Mouse (Mus musculus) C2C12 (cell line): ENCODE results near the gene Plg. TPM values are rescaled to one million over a fixed set of nuclear protein-coding genes. Genes with fewer than 3 reads are reported as not detected.

ENCODE experiments used
- H3K27me3 ChIP-seq: one replicate; pipeline ENCODE4 v1.6.1; 2011; ENCODE audit not compliant: control insufficient read depth, insufficient read depth, insufficient read length
- H3K36me3 ChIP-seq: one replicate; pipeline ENCODE4 v1.6.1; 2011; ENCODE audit not compliant: control insufficient read depth, insufficient read depth
- H3K4me3 ChIP-seq: one replicate; pipeline ENCODE4 v1.5.1; 2011; ENCODE audit warnings: mild to moderate bottlenecking, control low read depth; ENCODE audit not compliant: poor library complexity, insufficient read depth, severe bottlenecking
- H3K79me2 ChIP-seq: one replicate; pipeline ENCODE4 v1.6.1; 2011; ENCODE audit not compliant: control insufficient read depth, insufficient read depth
- H3K79me3 ChIP-seq: one replicate; pipeline ENCODE4 v1.6.1; 2011; ENCODE audit warnings: low read depth, control low read depth
- H3ac ChIP-seq: one replicate; pipeline ENCODE3; 2011; ENCODE audit warnings: low read depth; ENCODE audit not compliant: control insufficient read depth, insufficient read length
- CEBPB ChIP-seq: IDR thresholded peaks from one replicate; pipeline ENCODE4 v1.6.1; 2011; ENCODE audit warnings: low read depth, mild to moderate bottlenecking, control low read depth, moderate library complexity
- CTCF ChIP-seq: IDR thresholded peaks from one replicate; pipeline ENCODE4 v1.5.1; 2011; ENCODE audit not compliant: control insufficient read depth, insufficient read depth, insufficient read length
- FOSL1 ChIP-seq: IDR thresholded peaks from one replicate; pipeline ENCODE4 v1.8.0; 2011; ENCODE audit warnings: mild to moderate bottlenecking, low read length; ENCODE audit not compliant: poor library complexity, insufficient read depth, severe bottlenecking
- MAX ChIP-seq: IDR thresholded peaks from one replicate; pipeline ENCODE4 v1.6.1; 2011; ENCODE audit warnings: mild to moderate bottlenecking, control low read depth
- MYOD1 ChIP-seq: IDR thresholded peaks from one replicate; pipeline ENCODE4 v1.6.1; 2011; ENCODE audit warnings: low read depth; ENCODE audit not compliant: control insufficient read depth, insufficient read length
- MYOG ChIP-seq: IDR thresholded peaks from one replicate; pipeline ENCODE4 v1.6.1; 2011; ENCODE audit not compliant: control insufficient read depth, insufficient read length; ENCODE audit errors: extremely low read depth
- USF1 ChIP-seq: IDR thresholded peaks from one replicate; pipeline ENCODE4 v1.6.1; 2011; ENCODE audit warnings: low read depth, mild to moderate bottlenecking, control low read depth, moderate library complexity
- polyA plus RNA-seq: library from polyadenylated mRNA; unstranded; fragments of >200 nt; fragmentation: generic; extraction: Trizol; gene quantifications from one replicate; pipeline ENCODE4 v1.2.1, GENCODE M21; 2012; ENCODE audit warnings: missing spikeins

Gene Plg
- polyA plus RNA-seq, 1 experiment: 0.01 TPM

DNA sequence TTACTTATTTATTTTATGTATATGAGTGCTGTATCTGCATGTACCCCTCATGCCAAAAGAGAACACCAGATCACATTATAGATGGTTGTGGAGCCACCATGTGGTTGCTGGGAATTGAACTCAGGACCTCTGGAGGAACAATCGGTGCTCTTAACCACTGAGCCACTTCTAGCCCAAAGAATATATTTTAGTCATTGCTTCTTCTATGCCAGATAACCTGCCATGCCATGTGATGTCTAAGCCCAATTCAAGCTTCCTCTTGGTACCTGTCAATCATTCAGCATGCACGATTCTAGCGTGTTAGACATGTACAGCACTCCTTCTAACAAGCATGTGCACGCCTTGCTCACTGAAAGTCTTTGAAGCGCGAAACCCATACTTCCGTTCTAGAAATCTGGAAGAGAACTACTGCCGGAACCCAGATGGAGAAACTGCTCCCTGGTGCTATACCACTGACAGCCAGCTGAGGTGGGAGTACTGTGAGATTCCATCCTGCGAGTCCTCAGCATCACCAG is 17.8 kb downstream of the Plg start:
- H3K4me3 ChIP-seq: no peak overlapping the region
- TF ChIP-seq CEBPB (no peak), USF1 (no peak), MAX (no peak), MYOD1 (no peak), MYOG (no peak), CTCF (no peak), FOSL1 (no peak)
- H3K27me3 ChIP-seq: peaks cover 15% of the 10 kb centered on the region
- H3K79me2 ChIP-seq: no peaks in the 10 kb centered on the region
- H3ac ChIP-seq: no peak overlapping the region
- no peaks in the 10 kb centered on the region for H3K79me3 ChIP-seq
- H3K36me3 ChIP-seq: no peaks in the 10 kb centered on the region

DNA sequence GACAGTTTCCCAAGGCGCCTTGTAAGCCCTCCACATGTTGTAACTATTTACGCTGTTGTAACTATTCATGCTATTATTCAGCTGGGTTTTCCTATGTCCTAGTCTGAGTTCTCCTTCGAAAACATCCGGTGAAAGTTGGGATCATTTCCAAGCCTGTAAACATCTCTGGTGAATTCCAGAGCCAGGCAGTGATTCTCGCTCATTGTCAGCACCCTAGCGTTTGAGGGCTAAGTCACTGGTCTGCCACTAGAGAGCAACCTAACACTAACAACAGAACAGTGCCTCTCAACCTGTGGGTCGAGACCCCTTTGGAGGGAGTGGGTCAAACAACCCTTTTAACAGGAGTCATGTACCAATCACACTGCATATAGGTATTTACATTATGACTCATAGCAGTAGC is 25.0 kb downstream of the Plg start:
- H3K79me3 ChIP-seq: no peaks in the 10 kb centered on the region
- H3K79me2 ChIP-seq: no peaks in the 10 kb centered on the region
- no peaks in the 10 kb centered on the region for H3K36me3 ChIP-seq
- peaks cover 4% of the 10 kb centered on the region for H3K27me3 ChIP-seq
- H3ac ChIP-seq: no peak overlapping the region
- no peak for TF ChIP-seq MYOG
- TF ChIP-seq FOSL1: no peak
- no peak for TF ChIP-seq USF1
- TF ChIP-seq MAX: no peak
- no peak for TF ChIP-seq CTCF
- TF ChIP-seq CEBPB: no peak
- TF ChIP-seq MYOD1: no peak
- no peak overlapping the region for H3K4me3 ChIP-seq

DNA sequence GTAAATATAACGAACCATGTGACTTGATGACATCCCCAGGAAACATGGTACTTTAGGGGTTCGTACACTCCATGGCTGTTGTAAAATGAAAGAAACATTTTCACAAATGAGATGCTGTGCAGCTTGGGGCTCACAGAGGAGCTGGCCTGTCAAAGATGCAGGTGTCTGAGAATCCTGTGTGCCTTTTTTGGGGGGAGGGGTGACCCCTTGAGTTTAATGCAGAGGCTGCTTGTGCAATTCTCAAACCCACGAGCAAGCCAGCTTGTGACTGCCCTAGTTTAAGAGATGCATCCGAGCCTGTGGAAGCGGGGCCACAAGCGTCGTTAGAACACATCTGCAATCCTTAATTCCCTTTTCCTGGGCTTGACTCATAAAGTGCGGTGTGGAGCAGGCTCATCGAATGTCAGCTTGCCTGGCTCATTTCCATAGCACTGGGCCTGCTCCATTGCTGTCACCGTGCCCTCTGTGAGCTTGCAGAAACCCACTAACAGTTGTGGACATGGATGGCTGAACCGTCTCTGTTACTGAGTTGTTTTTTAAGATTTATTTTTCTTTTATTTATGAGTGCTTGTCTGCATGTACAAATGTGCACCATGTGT is 31.0 kb downstream of the Plg start:
- no peak for TF ChIP-seq CTCF
- TF ChIP-seq MAX: no peak
- TF ChIP-seq MYOG: no peak
- TF ChIP-seq CEBPB: no peak
- TF ChIP-seq MYOD1: no peak
- no peak for TF ChIP-seq FOSL1
- TF ChIP-seq USF1: no peak
- H3K4me3 ChIP-seq: no peak overlapping the region
- H3K79me3 ChIP-seq: no peaks in the 10 kb centered on the region
- H3K36me3 ChIP-seq: no peaks in the 10 kb centered on the region
- H3K27me3 ChIP-seq: peaks cover 28% of the 10 kb centered on the region
- H3K79me2 ChIP-seq: no peaks in the 10 kb centered on the region
- no peak overlapping the region for H3ac ChIP-seq

DNA sequence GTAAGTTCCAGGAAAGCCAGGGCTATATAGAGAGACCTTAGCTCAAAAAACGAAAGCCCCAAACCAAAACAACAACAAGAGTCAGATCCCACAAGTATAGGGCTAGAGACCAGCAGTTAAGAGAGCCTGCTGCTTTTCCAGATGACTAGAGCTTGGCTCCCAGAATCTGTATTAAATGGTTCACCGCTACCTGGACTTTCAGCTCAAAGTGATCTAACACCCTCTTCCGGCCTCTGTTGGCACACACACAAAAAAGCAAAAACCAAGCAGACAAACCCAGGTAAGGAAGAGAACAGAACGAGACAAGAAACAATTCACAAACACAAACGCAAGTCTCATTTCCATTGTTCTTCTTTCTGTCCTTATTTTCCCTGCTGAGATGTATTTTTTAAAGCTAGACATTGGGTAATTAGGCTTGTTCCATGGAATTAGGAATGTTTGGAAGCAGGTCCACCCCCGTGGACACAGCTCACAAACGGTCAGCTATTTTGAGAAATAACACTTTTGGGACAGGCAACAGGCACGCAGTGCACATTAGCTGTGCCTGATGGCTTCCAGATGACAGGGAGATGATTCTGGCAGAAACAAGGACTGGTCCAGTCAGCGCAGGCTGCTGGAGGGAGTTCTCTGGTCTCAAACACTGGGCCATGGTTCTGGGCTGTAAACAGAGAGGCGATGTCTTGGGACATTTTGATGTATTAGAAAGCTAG is 33.9 kb downstream of the Plg start:
- Histone ChIP-seq H3K4me3 (no peak overlapping the region), H3ac (no peak overlapping the region), H3K36me3 (no peaks in the 10 kb centered on the region), H3K27me3 (peaks cover 28% of the 10 kb centered on the region), H3K79me2 (no peaks in the 10 kb centered on the region), H3K79me3 (no peaks in the 10 kb centered on the region)
- TF ChIP-seq MYOD1 (no peak), CEBPB (no peak), MYOG (no peak), USF1 (no peak), MAX (no peak), CTCF (no peak), FOSL1 (no peak)

DNA sequence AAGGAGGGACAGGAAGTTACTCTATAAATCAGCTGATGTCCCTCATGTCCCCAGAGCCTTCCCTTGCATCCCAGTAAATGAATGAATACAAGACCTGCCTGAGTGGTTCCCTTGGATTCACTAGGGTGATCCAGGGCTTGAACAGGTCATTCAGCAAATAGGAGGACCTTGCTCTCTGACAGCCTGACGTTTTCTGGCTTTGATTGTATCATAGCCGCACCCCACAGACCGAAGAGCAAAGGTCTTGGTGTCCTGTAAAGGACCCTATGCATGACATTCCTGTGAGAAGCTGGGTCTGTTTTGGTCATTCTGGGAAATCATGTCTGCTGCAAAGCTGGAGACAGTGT is 34.5 kb downstream of the Plg start:
- H3K36me3 ChIP-seq: no peaks in the 10 kb centered on the region
- TF ChIP-seq CEBPB (no peak), USF1 (no peak), MAX (no peak), FOSL1 (no peak), MYOG (no peak), CTCF (no peak), MYOD1 (no peak)
- H3K4me3 ChIP-seq: no peak overlapping the region
- peaks cover 28% of the 10 kb centered on the region for H3K27me3 ChIP-seq
- H3ac ChIP-seq: no peak overlapping the region
- no peaks in the 10 kb centered on the region for H3K79me3 ChIP-seq
- H3K79me2 ChIP-seq: no peaks in the 10 kb centered on the region
